Mouse (Mus musculus) embryonic fibroblast, embryonic 13.5 days (primary cell): ENCODE results near the gene Amph. TPM values are rescaled to one million over a fixed set of nuclear protein-coding genes. Genes with fewer than 3 reads are reported as not detected.
"Not testable (repeated sequence)": the region's sequence is repeated elsewhere in the genome, so short reads cannot be mapped to it uniquely, and the experiment has no call there.

Experiments
- H3K27ac ChIP-seq: 2 replicates; pipeline ENCODE4 v1.5.1; 2012; ENCODE audit warnings: low read length, control low read depth, inconsistent platforms; ENCODE audit not compliant: insufficient read depth
- H3K4me1 ChIP-seq: 2 replicates; pipeline ENCODE4 v1.6.1; 2011; ENCODE audit warnings: low read length; ENCODE audit not compliant: control insufficient read depth, insufficient read depth
- H3K4me3 ChIP-seq: 2 replicates; pipeline ENCODE4 v1.5.1; 2011; ENCODE audit warnings: mild to moderate bottlenecking, control low read depth, low read length; ENCODE audit not compliant: insufficient read depth
- CTCF ChIP-seq: IDR thresholded peaks from 2 replicates; pipeline ENCODE4 v1.5.1; 2011; ENCODE audit warnings: mild to moderate bottlenecking, control low read depth, low read length, moderate library complexity, borderline replicate concordance; ENCODE audit not compliant: insufficient read depth
- POLR2A ChIP-seq: IDR thresholded peaks from 2 replicates; pipeline ENCODE4 v1.6.1; 2011; ENCODE audit warnings: low read depth, mild to moderate bottlenecking, control low read depth, low read length, moderate library complexity
- polyA plus RNA-seq: library from polyadenylated mRNA; stranded (reverse); fragments of >200 nt; gene quantifications from 2 replicates; pipeline ENCODE4 v1.2.4, GENCODE M21; 2011; ENCODE audit warnings: low read depth; ENCODE audit not compliant: missing spikeins, insufficient read length

Gene Amph
- polyA plus RNA-seq, 1 experiment = 0.63 TPM

GRCm38 (mm10) chr13:19077427-19077826, 129.4 kb downstream of the Amph start:
- Histone ChIP-seq H3K4me1 (no peaks in the 10 kb centered on the region), H3K4me3 (no peak overlapping the region), H3K27ac (no peak overlapping the region)
- TF ChIP-seq CTCF (no peak), POLR2A (no peak)

- Histone ChIP-seq H3K4me1 (no peaks in the 10 kb centered on the region), H3K4me3 (no peak overlapping the region), H3K27ac (no peak overlapping the region)
- no peak for TF ChIP-seq POLR2A
- no peak for TF ChIP-seq CTCF
These were observed 133.9 kb downstream of the Amph start for GRCm38 (mm10) chr13:19081932-19082331.

GRCm38 (mm10) chr13:19094571-19094970, 146.6 kb downstream of the Amph start:
- no peak overlapping the region for H3K27ac ChIP-seq
- no peaks in the 10 kb centered on the region for H3K4me1 ChIP-seq
- H3K4me3 ChIP-seq = no peak overlapping the region
- TF ChIP-seq POLR2A (no peak), CTCF (no peak)

GRCm38 (mm10) chr13:19097117-19097516, 149.1 kb downstream of the Amph start:
- Histone ChIP-seq H3K4me3 (no peak overlapping the region), H3K4me1 (no peaks in the 10 kb centered on the region), H3K27ac (no peak overlapping the region)
- TF ChIP-seq POLR2A (no peak), CTCF (no peak)

GRCm38 (mm10) chr13:19101889-19102402, 153.9 kb downstream of the Amph start:
- Histone ChIP-seq H3K4me3 (no peak overlapping the region), H3K4me1 (no peaks in the 10 kb centered on the region), H3K27ac (no peak overlapping the region)
- no peak for TF ChIP-seq CTCF
- TF ChIP-seq POLR2A = no peak

GRCm38 (mm10) chr13:19106418-19106817, 158.4 kb downstream of the Amph start:
- TF ChIP-seq CTCF (no peak), POLR2A (no peak)
- no peaks in the 10 kb centered on the region for H3K4me1 ChIP-seq
- no peak overlapping the region for H3K27ac ChIP-seq
- no peak overlapping the region for H3K4me3 ChIP-seq

- no peak for TF ChIP-seq CTCF
- no peak for TF ChIP-seq POLR2A
- H3K4me3 ChIP-seq = no peak overlapping the region
- H3K4me1 ChIP-seq = no peaks in the 10 kb centered on the region
- no peak overlapping the region for H3K27ac ChIP-seq
These were observed 161.3 kb downstream of the Amph start for GRCm38 (mm10) chr13:19109331-19109730.

- no peak for TF ChIP-seq POLR2A
- no peak for TF ChIP-seq CTCF
- no peak overlapping the region for H3K4me3 ChIP-seq
- no peaks in the 10 kb centered on the region for H3K4me1 ChIP-seq
- H3K27ac ChIP-seq = no peak overlapping the region
These were observed 165.3 kb downstream of the Amph start for GRCm38 (mm10) chr13:19113034-19113922.

GRCm38 (mm10) chr13:19114761-19115160, 166.8 kb downstream of the Amph start:
- H3K4me1 ChIP-seq, H3K4me3 ChIP-seq, H3K27ac ChIP-seq: not testable (repeated sequence)

- Histone ChIP-seq H3K4me1 (no peaks in the 10 kb centered on the region), H3K27ac (no peak overlapping the region), H3K4me3 (no peak overlapping the region)
- TF ChIP-seq POLR2A (no peak), CTCF (no peak)
These were observed 179.0 kb downstream of the Amph start for GRCm38 (mm10) chr13:19126912-19127552.
